Mouse (Mus musculus) granulocyte monocyte progenitor cell, adult 5-6 weeks (primary cell): ENCODE results near the gene Etv5. TPM values are rescaled to one million over a fixed set of nuclear protein-coding genes. Genes with fewer than 3 reads are reported as not detected.

Source experiments
- ATAC-seq: replicated peaks from 2 replicates; pipeline ENCODE4 v1.8.0; 2016; ENCODE audit warnings: mild to moderate bottlenecking, moderate TSS enrichment, inconsistent platforms; ENCODE audit not compliant: poor library complexity, severe bottlenecking
- total RNA-seq, 2 experiments: library from RNA; stranded (forward) in 1 of 2; stranded (reverse) in 1 of 2; fragments of 200-712, 200-1000 nt in 1 of 2; fragments of >200 nt in 1 of 2; fragmentation: Nextera tagmentation in 1 of 2; gene quantifications; 2 replicates each; pipeline ENCODE4 v1.2.3; 2014 to 2017

The Etv5 gene
- total RNA-seq, 2 experiments from 2014 or later = 2.5 to 2.8 TPM

DNA sequence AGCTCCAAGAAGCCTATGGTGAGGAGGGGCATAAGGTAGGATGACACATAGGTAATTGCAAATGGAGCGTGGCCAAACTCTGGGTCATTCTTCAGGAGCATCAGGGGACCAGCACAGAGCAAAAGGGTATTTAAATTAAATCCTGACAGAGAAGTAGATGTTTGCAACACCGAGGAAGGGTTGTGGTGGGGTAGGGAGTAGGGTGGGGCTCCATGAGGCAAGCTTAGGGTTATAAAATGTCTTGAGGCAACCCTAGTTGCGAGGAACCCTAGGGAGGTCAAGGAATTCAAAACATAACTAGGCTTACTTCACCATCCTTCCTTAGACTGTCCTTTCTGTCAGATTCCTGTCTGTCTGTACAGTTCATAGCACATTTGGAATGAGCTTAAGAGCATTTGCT is 85.9 kb downstream of the Etv5 start:
- ATAC-seq = peak; percentile 85

DNA sequence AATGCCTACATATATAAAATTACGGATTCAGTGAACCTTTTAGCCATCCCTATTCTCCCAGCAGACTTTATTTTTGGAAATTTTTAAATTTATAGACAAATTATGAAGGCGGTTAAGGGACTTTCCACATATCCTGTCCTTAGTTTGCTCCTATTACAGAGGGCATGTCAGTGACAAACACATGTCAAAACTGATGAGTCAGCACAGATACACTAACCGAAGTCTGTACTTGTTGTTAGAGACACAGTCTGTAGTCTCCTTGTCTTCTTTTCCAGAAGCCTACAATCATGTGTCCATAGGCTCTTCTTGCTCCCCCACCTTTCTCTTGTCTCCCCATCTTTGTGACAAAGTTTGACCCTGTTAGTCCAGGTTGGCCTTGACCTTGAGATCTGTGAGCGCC is 88.3 kb downstream of the Etv5 start:
- peak; percentile 36; the same call in 1 of the 2 replicates for ATAC-seq

DNA sequence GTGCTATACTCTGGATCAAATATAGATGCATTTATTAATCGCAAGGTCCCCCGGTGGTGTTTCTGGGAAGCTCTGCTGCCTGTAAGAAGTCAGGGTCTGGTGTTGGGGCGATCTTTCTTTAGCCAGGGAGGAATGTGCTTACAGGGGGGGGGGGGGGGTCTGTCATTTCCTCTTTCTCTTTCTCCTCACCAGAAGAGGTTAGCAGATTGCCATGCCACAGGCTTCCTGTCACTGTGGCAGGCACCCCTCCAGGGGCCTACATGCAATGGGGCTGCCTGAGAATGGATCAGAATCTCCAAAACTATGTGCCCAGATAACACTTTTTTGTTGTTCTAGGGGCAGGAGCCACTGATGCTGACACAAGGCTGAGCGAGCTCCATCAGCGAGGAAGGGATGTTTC is 89.7 kb downstream of the Etv5 start:
- ATAC-seq = peak; percentile 71

DNA sequence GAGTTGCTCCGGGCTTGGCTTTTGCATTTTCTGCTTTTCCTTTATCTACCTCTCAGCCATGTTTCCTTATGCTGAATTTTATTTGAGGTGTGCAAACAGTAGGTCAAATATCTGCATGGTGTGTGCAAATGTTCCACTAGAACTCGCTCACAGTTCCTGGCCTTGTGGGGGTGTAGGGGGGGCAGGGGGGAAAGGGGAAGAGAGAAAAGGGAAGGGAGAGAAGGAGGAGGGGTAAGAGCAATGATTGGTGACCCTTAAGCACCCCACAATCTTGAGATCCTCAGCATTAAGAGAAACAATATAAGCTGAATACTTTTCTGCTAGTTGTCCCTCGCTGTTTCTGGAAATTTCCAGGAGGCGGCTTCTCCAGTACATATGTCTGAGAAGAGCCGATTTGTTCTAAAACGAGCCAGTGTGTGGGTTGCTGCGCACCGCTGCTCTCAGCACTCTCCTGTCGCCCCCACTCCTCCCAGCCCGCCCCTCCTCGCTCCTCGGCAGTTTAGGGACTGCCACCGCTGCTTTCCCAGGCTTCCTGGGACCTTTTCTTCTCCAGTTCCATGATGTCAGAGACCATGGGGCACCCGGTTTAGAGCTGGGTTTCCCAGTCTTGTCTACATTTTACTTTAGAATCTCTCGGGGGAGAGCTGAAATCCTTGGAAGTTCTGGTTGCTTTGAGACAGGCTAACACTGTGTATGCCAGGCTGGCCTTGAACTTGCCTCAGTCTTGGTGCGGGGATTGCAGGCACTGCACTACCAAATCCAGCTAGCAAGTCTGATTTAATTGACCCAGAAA is 90.8 kb downstream of the Etv5 start:
- peak; percentile 58 for ATAC-seq

DNA sequence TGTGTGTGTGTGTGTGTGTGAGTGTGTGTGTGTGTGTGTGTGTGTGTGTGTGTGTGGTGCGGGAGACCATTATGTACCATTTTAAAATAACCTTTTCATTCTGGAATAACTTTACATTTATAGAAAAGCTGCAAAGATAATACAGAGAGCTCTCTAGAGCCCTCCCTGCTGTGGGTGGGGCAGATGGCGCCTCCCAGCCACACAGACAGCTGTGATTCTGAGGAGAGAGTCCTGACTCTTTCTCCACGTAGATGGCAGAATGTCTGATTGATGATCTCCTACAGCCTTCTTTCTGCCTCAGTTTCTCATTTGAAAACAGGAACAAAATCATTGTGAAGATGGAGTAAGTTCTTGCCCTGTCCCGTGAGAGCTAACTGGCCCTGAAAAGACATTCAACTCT is 91.5 kb downstream of the Etv5 start:
- ATAC-seq = no peak

DNA sequence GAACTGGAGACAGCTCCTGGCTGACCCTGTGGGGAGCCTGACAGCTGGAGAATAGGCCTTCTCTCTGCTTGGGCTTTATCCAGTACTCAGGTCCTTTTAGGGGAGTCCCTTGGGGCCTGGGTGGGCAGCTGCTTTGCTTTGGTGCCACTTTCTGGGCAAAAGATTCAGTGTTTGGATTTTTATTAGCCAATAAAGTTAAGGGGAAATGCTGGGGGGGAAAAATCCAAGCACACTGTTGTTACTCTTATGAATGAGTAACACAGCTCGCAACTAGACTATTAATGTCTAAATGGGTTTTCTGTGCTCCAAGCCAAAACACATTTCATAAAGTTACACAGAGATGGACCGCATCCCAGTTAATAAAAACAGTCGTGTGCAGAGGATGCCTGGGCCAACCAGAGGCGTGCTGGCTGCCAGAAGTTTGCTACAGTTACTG is 98.3 kb downstream of the Etv5 start:
- ATAC-seq = no peak

DNA sequence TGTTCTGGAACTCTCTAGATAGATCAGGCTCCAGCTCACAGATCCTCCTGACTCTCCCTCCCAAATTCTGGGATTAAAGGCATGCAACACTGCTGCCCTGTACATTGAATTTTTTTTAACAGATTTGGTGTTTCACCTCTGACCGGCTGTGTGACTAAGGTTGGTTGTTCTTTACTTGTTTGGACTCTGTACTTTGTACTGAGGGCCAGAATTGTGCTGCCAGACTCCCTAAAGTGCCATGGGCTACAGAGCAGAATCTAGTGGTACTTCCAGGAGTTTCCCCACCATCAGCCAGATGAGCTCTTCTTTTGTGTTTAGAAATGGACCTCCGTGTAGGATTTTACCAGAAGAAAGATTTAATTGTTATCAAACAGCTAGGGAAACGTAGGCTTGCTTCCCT is 103.7 kb downstream of the Etv5 start:
- ATAC-seq = no peak

Other genes with a start within 250 kb of the Etv5 start
- 256 and 259 TPM in 2 replicates for gene Tra2b, start 173.7 kb downstream of the Etv5 start, total RNA-seq (2014; fragmentation: Nextera tagmentation)
- 564 and 655 TPM in 2 replicates for gene Tra2b, start 173.7 kb downstream of the Etv5 start, total RNA-seq (2017)
- gene Dgkg, start 217.5 kb upstream of the Etv5 start, total RNA-seq (2014; fragmentation: Nextera tagmentation) = 20.4 and 24.4 TPM in 2 replicates
- gene Dgkg, start 217.5 kb upstream of the Etv5 start, total RNA-seq (2017) = 12.1 and 13.4 TPM in 2 replicates